Mouse (Mus musculus): ENCODE results near the gene Ube2h.

Ube2h gene

DNA sequence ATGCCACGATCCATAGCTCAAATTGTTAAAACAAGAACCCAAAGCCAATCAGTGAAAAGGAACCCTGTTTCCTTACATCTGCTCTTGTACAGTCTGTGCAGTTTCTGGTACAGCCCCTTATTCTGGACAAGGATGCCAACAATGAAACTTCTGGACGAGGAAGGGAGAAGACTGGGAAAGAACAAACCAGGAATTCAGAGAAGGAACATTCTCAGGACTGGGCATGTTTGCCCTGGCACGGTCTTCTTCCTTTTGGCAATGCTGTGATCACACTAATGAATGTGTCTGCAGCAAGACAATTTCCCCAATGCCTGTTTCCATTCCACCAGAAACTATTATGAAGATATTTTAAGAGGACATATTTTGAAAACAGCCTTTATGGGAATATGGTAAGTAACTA lies 55.6 kb downstream of the Ube2h start:
- no peak for DNase-seq (ENCODE audit: low read depth in 2 of 2, low spot score in 2 of 2)

- no peak for DNase-seq (ENCODE audit: low read depth in 2 of 2, low spot score in 2 of 2)
These were observed 58.4 kb downstream of the Ube2h start for GRCm38 (mm10) chr6:30245940-30246339.

DNA sequence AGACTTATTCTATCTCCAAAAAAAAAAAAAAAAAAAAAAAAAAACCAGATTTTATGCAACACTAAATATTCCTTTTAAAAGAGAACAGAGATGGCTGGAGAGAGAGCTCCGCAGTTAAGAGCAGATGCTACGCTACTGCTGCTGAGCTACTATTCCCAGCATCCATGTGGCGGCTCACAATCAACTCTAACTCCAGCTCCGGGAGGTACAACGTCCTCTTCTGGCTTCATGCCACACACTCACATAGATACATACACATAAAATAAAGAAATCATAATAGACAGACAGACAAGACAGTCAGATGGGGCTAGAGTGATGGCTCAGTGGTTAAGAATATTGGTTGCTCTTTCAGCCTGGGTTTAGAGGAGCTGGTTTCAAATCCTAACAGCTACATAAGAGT lies 58.9 kb downstream of the Ube2h start:
- DNase-seq (ENCODE audit: low read depth in 2 of 2, low spot score in 2 of 2): no peak

DNA sequence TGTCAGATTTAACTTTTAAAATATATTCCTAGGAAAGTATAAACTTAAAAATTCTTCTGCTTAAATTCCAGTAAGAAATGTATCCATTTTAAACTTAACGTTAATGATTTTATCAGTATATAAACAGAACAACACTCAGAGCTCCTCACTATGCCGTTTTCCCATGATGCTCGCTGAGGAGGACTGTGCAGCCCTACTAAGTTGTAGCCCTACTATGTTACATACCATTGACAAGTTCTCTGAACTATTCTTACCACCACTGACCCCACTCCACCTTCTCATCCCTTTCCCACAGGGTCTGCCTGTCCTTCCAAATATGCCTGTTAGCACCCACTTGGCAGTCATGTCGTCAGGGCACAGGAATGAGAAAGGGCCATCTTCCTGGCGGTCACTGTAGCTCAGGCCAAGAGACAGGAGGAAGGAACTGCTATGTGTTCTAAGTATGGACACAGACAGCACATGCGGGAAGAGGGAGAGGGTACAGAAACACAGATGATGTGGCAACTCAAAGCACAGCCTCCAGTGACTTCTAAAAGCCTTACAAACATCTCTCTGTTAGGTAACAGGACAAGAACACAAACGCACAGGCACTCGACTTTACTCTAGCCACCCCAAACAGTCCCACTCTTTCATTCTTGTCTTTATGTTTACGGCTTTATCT lies 60.9 kb downstream of the Ube2h start:
- DNase-seq (ENCODE audit: low read depth in 2 of 2, low spot score in 2 of 2): no peak

GRCm38 (mm10) chr6:30242928-30243327 lies 61.4 kb downstream of the Ube2h start:
- DNase-seq (ENCODE audit: low read depth in 2 of 2, low spot score in 2 of 2): no peak

DNA sequence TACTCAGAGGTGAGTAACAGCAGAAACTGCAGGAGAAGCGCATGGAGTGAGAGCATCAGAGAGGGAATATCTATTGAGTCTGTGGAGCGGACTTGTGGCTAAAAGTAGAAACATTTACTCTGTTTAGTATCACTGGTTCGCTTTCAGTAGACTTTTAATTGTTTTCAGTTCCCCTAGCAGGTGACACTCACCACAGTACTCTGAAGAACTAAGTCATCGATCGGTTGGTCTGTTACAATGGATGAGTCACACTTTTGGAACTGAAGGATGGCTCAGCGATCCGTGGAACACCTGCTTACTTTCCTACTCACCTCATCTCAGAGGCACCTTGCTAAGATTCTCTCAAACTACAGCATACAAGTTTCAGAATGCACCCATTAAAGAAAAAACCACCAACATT lies 64.2 kb downstream of the Ube2h start:
- no peak for DNase-seq (ENCODE audit: low read depth in 2 of 2, low spot score in 2 of 2)

GRCm38 (mm10) chr6:30239207-30239606 lies 65.1 kb downstream of the Ube2h start:
- DNase-seq (ENCODE audit: low read depth in 2 of 2, low spot score in 2 of 2): no peak

DNA sequence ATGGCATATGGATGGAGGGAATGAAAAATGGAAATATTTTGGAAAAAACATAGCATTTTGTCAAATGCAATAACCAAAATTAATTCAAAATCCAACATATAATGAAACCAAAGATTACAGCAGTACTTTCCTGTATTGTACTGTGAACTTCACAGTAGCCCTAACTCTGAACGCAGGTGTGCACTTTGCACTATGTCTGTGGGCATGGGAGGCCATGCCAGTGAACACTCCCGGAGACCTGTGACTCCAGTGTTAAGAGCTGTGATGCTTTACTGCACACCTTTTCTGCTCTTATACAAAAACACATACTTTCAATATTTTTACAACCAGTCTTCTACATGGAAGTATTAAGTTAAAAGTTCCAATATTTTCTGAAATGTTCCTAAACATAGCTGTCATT lies 66.3 kb downstream of the Ube2h start:
- DNase-seq (ENCODE audit: low read depth in 2 of 2, low spot score in 2 of 2): no peak

- DNase-seq (ENCODE audit: low read depth in 2 of 2, low spot score in 2 of 2): no peak
These were observed 67.8 kb downstream of the Ube2h start for GRCm38 (mm10) chr6:30236564-30236963.

GRCm38 (mm10) chr6:30231758-30232293 lies 72.5 kb downstream of the Ube2h start:
- no peak for DNase-seq (ENCODE audit: low read depth in 2 of 2, low spot score in 2 of 2)

DNA sequence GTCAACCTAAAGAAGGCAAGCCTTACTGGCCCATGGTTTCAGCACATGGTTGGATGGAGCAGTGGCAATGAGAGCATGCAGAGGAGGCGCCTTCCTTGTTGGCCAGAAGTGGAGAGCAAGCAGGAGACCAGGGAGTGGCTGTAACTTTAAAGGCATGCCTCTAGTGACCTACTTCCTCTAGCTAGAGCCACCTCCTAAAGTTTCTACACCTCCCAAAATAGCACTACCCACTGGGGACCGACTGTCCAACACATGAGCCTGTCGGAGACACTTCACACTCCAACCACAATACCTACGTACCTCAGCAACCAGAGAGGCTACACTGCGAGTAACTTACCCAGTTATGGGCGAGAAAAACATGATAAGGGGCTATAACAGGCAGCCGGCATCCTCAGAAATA lies 74.1 kb downstream of the Ube2h start:
- DNase-seq (ENCODE audit: low read depth in 2 of 2, low spot score in 2 of 2): no peak

- DNase-seq (ENCODE audit: low read depth in 2 of 2, low spot score in 2 of 2): no peak
These were observed 75.4 kb downstream of the Ube2h start for GRCm38 (mm10) chr6:30228921-30229320.

- no peak for DNase-seq (ENCODE audit: low read depth in 2 of 2, low spot score in 2 of 2)
These were observed 76.0 kb downstream of the Ube2h start for GRCm38 (mm10) chr6:30228353-30228752.

GRCm38 (mm10) chr6:30226971-30227700 lies 77.2 kb downstream of the Ube2h start:
- peak in 1 of 2 experiments; percentile 21 for DNase-seq (ENCODE audit: low read depth in 2 of 2, low spot score in 2 of 2)

- no peak for DNase-seq (ENCODE audit: low read depth in 2 of 2, low spot score in 2 of 2)
These were observed 79.6 kb downstream of the Ube2h start for GRCm38 (mm10) chr6:30224693-30225092.

DNA sequence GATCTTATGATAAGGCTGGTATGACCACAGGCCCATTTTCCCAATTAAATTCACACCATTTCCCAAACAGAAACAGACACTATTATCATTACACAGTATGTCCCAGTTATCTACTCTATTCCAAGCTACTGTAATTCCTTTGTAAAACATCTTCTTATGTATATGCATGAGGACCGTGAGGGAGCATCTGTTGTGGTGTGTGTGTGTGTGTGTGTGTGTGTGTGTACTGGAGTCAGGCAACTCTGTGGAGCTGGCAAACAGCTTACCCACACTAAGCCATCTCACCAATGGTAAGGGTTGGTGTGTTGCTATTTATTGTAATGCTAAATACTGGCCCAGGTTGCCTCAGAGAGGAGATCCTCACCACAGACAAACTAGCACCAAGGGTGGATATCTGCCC lies 82.0 kb downstream of the Ube2h start:
- DNase-seq (ENCODE audit: low read depth in 2 of 2, low spot score in 2 of 2): no peak

GRCm38 (mm10) chr6:30217581-30217980 lies 86.8 kb downstream of the Ube2h start:
- no peak for DNase-seq (ENCODE audit: low read depth in 2 of 2, low spot score in 2 of 2)

DNA sequence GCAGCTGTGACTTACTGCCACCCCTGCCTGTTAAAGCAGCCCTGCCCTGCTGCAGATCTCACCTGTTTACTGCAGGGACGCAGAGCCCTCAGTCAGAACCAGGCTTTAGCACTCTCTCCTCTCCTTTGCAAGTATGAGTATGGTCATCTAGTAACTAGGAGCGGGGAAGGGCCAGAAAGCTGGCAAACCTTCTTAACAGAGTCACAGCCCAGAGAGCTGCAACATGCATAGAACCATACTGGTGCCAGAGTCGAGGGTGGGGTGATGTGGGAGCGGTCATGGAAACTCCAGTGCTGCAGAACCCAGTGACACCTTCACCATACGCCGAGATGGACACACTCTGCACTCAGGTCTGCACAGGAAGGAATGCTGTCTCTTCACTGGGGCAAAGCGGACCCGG lies 91.9 kb downstream of the Ube2h start:
- DNase-seq (ENCODE audit: low read depth in 2 of 2, low spot score in 2 of 2): no peak

DNA sequence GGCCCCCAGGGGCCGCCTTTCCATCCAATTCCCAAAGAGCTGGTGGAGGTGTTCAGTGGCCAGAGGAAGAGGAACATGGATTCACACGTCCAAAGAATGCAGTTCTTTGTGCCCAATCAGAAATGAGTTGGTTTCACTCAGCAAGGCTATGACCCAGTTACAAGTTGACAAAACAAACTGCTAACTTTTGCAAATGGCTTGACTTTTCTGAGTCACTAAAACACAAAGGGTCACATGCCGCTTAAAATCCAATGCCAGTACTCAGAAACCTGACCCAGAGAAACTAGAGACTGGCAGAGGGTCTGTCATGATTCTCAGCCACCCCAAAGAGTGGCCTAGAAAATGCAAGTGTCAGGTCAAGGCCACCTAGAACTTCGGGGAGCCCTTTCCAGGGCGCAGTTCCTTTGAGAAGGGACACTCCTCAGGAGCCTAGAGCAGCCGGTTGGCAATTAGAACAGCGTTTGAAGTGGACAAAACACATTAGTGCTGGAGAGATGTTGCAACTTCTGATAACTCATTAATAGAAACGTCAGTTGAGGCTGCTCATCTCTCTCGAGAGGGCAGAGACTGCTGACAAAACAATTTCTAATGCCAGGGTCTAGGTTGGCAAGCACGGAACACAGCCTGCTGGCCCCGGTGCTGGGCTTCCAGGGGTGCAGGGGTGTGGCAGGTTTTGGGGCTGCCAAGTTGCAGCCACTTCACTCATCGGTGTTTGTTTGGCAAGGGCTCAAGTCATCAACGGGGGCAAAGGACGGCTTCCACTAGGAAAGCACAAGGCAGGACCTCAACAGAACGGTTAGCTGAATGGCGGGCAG lies 92.5 kb downstream of the Ube2h start:
- DNase-seq (ENCODE audit: low read depth in 2 of 2, low spot score in 2 of 2): no peak

DNA sequence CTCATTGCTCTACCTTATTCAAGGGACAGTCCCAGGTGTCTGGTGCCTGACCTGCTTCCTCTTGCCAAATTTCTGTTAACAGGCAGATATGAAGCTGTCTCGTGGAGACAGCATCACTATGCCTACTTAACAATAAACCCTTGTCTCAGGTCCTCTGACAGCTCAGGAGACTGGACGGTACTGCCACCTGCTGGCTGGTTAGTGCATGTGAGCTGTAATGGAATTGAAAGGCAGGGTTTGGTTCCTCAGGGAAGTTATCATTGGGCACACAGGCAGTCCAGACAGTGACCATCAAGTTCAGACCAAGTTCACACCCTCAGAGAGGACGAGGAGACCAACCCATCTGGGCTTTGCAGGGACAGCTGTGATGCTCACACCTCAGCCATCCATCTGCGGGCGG lies 93.6 kb downstream of the Ube2h start:
- peak; percentile 44 to 63 for DNase-seq (ENCODE audit: low read depth in 2 of 2, low spot score in 2 of 2)

DNA sequence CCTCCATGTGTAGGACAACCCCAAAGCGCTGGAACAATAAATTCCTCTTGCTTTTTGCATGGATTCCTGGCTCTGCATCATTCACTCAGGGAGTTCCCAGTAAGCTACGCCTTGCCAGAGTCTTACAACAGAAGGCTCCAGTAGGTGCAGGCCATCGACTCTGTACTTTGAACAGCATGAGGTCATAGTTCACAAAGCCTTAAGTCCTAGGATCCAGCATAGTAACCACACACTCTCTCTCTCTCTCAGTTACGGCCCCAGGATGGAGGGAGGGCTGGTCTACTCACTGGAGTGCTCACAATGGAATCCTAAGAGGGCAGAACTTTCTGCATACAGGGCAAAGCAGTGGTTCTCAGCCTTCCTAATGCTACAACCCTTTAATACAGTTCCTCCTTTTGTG lies 95.5 kb downstream of the Ube2h start:
- no peak for DNase-seq (ENCODE audit: low read depth in 2 of 2, low spot score in 2 of 2)
